Mouse (Mus musculus) lung, postnatal 36 days (tissue): Measurements from ENCODE around the gene C2cd2l.
"Not testable (repeated sequence)": the region's sequence is repeated elsewhere in the genome, so short reads cannot be mapped to it uniquely, and the experiment has no call there.

Source experiments
- DNase-seq: peaks from one replicate; pipeline ENCODE4 v3.0.0; 2022; ENCODE audit warnings: mixed read lengths

Gene C2cd2l

DNA sequence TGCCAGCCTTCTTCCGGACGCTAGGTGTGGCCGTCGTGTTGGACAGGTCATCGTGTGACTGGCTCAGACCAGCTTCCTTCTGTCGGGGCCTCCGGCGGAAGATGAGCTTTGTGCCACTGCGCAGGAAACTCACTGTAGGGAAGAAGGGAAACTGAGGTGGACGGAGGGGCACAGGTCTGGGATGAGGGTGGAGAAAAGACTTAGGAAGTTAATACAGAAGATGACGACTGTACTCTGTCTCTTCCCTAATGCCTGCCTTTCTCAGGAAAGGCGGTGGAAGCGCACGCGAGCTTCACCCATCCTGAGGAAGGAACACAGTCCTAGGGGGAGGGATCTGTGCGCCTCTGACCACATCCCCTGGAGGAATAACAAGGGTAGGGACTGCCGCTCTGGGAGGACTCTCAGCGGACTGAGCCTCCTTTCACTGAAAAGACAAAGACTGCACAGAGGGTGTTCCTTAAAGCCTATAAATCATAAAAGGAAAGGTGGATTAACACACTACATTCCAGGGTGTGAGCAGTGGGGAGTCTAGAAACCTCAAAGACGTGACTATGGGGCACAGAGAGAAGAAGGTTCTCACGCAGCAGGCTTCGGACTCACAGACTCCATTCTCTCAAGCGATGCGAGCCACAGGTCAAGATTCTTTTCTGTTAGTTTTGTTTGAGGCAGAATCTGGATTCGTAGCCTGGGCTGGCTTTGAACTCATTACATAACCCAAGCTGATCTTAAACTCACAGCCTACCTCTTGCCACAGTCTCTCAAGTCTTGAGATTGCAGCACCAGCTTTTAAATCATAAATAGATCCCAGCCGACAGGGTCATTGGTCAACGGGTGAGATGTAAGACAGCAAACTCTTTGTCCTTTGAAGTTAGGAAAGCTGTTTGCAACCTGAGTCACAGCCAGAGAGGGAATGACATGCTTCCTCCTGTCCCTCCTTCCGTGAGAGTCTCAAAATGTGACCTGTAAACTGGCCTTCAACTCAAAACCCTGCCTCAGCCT, 8.7 kb downstream of the C2cd2l start:
- peak; percentile 73 for DNase-seq

DNA sequence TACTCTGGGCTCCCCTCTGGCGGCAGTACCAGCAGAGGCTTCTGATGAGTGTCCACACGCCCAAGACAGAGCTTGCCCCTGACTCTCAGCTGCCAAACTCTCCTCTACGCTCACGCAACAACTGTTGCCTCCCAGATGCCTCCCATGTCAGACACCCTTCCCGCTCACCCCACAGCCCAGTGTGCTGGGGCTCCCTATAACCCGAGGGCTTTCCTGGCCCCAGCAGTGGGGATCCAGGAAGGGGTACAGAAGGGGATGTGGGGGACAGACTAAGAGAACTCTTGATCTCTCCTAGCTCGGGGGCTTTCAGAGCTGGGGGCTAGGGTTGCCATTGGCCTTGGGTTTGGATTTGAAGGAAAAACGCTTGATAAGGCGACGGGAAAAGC, 9.3 kb downstream of the C2cd2l start:
- DNase-seq = no peak

DNA sequence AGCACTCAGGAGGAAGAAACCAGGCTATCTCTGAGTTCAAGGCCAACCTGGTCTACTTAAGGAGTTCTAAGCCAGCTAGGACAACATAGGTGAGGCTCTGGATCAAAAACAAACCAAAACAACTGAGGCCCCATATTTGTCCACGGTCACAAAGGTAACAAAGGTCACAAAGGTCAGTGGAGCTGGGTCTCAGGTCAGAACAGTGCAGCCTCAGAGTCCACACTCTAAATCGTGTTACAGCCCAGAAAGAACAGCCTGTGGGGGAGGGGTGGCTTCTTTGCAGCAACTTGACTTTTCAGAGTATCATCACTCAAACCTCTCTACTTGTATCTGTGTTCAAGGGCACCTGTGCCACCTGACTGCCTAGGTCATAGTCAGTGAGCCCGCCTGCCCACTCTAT, 10.3 kb downstream of the C2cd2l start:
- no peak for DNase-seq

DNA sequence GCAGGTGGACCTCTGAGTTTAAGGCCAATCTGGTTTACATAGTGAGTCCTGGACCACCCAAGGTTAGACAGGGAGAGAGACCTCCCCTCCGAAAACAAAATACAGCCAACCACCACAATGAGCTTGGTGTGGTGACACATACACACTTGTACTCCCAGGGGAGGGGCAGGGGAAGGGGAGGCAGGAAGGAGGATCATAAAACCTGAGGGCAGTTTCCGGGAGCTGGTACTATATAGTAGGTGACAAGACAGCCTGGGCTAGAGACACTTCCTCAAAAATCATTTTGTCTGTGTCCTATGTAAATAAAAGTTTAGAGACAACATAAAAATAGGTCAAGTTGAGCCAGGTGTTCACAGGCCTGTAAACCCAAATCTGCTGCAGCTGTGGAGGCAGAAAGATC, 12.8 kb downstream of the C2cd2l start:
- no peak for DNase-seq

DNA sequence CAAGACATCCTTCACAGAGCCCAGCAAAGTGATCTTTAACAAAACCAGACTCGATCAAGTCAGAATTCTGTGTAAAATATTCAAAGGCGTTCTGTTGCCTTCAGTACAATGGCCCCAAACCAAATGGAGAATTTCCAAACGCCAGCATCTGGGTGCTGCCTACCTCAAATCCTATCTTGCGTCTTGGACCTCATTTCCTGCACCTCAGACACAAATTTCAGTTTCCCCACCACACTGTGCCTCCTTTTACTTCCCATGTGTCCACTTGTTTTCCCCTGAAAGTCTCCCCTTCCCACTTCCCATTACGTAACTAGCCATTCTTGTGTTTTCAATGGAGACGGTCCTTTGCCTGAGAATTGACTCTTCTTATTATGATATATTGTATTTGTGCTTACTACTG, 13.6 kb downstream of the C2cd2l start:
- no peak for DNase-seq

DNA sequence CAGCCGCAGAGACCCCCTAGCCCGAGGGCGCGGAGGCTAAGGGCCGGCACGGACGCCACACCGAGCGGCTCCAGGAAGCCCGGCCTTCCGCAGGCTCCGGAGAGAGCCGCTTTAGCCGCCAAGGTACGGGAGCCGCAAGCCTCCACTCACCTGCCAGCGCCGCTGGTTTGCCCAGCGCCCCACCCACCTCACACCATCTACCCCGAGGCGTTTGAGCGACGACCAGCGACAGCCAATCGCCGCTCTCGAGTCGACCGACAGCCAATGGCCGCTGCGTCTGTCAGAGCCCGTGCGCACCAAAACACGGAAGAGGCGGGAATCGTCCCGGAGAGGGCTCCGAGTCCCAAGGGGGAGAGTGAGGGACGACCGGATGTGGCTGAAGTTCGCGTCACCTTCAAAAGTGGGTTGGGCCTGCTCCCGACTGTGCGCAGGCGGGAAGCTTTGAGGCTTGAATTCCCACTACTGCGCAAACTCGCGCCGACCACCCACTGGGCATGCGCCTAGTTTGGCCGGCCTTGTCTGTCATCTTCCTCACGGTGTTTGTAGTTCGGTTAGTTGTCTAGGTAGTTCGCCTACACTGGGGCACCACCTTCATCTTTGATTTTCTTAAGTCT, 14.5 kb downstream of the C2cd2l start, which contains the start of gene Hinfp:
Hinfp (minus strand) TSS at position 206 of the 614 bp plus-strand sequence.
- DNase-seq = peak; percentile 99

DNA sequence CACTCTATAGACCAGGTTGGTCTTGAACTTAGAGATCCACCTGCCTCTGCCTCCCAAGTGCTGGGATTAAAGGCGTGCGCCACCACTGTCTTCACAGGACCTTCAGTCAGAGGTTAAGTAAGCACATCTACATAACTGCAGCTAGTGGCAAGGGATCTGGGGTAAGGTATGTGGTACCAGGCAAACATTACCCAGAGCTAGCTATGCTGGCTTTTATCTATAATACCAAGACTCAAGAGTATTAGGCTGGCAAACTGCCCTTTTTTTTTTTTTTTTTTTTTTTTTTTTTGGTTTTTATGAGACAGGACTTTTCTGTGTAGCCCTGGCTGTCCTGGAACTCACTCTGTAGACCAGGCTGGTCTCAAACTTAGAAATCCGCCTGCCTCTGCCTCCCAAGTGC, 20.1 kb downstream of the C2cd2l start:
- DNase-seq = not testable (repeated sequence)

DNA sequence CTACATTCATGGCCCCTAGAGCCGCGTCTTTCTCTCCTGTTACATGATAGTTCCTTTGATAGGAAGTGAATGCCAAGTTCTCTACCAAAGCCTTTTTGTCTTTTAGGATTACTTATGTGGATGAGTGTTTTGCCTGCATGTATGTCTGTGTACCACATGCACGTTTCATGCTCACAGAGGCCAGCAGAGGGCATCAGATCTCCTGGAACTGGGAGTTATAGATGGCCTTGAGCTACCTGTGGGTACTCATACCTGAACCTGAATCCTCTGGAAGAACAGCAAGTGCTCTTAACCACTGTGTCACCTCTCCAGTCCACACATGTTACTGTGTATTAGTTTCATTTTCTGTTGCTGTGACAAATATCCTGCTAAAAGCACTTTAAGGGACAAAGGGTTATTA, 27.6 kb downstream of the C2cd2l start:
- DNase-seq = peak; percentile 84

DNA sequence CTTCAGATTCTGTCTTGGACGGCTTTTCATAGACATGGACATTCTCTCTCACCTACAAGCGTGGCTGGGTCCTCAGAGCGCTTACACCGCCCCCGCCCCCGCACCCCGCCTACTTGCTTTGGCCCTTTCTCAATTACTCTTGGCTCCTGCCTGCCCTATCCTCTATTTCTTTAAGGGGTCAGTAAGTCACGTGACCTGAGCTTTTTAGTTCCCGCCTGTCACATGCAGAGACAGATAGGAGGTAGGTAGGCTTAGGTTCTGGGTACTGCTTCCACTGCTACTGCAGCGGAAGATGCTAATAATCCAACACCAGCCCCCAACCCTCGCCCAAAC, 31.2 kb downstream of the C2cd2l start:
- no peak for DNase-seq

DNA sequence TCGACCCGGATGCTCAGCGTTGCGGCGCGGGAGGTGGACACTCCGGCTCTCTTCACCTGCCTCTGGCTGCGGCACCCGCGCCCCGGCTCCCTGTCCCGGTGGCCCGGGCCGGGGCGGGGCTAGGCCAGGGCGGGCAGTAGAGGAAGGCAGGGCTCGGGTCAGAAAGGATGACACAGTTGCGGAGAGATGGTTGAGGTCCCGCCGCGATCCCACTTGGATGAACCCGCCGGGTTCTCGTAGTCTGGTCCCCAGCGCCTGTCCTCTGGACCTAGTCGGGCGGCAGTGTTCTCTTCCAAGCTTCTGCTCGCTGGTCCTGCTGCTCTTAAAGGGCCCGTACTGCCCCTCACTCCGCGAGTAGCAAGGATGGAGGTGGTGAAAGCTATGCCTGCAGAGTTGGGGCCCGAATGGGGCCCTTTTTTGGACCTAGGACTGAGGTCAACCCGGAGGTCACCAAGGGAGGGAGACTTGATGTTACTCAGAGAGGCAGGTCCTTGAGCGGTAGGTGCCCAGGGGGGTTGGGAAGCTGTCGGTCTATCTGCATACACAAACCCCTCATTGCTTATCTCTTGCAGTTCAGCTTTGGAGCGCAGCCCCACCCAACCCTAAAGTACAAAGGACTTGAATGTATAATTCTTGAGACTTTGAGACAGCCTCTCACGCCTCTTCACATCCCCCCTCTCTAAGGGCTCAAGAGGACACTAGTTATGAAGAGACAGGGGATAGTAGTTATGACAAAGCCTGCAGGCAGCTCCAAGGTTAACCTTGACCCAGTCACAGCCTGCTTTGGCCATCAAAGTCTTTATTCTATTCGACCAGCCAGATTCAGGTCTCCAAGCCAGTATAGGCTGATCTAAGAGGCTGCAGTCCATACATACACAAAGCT, 31.8 kb downstream of the C2cd2l start, which contains the start of gene Abcg4:
Abcg4 (minus strand) TSS at position 540 of the 883 bp plus-strand sequence.
- DNase-seq = no peak

DNA sequence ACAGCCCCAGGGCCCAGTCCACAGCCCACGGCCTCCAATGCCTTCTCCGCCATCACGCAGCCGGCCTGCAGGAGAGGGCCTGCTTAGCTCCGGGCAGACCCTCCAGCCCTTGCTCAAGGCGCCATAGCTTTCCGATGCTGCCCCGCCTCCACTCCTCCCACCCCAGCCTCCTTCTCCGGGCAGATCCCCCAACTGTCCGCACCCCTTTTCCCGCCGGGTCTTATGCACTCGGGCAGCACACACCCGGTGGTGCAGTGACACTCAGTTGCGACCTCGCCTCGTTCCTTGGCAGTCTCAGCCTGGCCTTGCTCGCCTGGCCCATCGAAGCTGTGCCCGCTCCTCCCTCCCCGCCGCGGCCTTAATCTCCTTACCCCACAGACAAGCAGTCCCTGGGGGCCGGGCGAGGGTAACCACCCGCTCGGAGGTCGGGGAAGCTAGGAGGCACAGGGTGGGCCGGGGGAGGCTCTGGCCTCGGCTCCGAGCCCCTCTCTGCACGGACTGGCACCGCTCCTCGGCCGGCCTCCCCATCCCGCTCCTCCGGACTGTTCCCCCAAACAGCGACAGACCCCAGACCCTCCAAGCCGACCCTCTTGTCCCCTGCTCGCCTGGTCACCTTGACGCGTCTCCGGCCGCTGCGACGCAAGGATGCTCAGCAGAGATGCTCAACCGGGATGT, 32.5 kb downstream of the C2cd2l start:
- no peak for DNase-seq

DNA sequence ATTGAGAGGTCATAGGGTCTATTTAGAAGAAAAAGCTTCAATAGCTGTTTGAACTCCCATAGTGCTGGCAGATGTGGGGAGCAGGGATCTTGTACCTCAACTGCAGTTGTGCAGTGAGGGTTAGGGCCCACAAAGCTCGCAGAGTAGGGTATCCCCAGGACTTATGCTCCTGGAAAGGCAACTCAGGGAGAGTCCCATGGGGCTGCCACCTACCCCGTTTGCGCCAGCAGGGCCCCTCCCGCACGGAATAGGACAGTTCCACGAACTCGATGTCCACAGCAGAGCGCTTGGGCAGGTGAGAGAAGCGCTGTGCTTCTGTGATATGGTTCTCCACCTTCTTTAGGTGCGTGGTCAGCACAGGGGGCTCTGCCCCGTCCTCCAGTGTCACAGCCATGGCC, 33.1 kb downstream of the C2cd2l start:
- no peak for DNase-seq

DNA sequence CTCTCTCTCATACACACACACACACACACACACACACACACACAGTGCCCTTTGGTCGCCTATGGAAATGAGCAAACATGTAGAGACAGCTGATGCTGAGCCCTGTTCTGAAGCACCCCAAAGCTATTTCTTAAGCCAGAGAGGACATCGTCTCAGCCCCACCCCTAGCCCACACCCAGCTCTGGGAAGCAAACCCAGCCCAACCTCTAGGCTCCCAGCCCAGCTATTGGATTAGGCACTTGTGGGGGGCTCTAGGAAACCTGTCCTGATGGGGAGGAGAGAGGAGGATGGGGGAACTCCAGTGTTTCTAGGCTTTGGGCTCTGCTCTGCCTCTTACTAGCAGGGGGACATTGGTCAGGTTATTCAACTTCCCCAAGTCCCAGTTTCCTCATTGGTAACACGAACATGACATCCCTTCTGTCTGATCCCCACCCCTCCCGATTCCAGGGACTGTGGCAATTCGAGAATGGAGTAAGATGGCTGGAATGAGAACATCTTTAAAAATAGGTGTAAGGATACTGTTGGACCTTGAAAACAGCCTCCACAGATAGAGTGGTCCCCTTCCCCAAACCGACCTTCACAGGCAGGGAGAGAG, 33.7 kb downstream of the C2cd2l start:
- no peak for DNase-seq

DNA sequence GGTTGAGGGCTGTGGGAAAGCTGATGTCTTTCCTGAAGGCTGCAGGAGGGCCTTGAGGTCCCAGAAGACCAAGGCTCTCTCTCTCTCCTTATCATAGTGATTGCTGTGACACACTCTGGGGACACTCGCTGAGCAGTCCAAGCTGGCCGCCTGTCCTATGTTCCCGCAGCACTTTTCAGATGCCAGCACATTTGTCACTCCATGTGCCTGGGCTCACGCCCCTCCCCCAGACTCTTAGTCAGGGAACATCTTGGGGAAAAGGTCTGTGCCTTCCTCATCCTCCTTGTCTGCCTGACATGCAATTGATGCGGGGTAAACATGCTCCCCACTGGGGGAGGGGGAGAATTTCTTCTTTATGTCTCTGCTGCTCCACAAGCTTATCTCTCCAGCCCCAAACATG, 36.9 kb downstream of the C2cd2l start:
- DNase-seq = no peak

DNA sequence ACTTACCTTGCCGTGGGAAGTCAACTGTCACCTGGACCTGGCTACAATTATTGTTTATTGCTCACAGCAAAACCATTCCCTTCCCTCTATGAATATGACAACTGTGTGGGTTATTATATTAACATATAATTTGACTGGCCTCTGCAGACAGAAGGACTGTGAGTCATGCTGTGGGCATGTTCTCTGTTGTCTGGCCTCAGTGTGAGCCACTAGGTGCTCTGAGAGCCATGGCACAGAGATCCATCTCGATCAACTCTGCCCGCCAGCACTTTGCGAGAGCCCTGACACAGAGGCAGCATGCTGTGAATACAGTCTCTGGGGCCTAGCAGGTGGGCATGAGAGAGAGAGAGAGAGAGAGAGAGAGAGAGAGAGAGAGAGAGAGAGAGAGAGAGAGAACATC, 50.1 kb downstream of the C2cd2l start:
- DNase-seq = no peak

DNA sequence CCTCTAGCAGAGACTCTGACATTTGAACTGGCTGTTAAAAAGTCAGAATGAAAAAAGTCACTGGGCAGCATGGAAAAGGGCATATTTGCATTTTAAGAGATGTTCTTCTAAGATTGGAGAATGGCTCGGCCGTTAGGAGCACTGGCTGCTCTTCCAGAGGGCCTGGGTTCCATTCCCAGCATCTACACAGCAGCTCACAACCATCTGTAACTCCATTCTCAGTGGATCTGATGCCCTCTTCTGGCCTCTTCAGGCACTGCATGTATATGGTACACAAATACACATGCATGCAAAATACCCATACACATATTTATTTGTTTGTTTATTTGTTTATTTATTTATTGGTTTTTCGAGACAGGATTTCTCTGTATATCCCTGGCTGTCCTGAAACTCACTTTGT, 51.0 kb downstream of the C2cd2l start:
- DNase-seq = peak; percentile 73

DNA sequence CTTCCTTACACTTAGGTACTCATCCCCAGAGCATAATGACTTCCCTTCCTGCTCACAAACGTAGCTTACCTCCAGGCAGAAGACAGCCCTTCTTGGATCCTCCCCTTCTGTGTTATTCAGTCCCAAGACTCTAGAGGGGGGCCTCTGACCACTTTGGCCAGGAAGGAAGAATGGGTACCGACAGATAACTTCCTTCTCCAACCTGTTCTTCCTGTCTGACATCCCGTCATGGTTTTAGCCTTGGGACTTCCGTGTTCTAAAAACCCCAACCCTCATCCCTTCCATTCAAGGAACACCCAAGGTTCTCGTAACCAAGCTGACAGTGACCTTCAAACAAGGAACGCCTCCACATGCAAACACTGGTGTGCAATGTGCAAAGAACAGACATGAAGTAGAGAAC, 51.7 kb downstream of the C2cd2l start, which contains the start of gene Nlrx1:
Nlrx1 (minus strand) TSS at position 168 of the 400 bp plus-strand sequence.
- peak; percentile 55 for DNase-seq

DNA sequence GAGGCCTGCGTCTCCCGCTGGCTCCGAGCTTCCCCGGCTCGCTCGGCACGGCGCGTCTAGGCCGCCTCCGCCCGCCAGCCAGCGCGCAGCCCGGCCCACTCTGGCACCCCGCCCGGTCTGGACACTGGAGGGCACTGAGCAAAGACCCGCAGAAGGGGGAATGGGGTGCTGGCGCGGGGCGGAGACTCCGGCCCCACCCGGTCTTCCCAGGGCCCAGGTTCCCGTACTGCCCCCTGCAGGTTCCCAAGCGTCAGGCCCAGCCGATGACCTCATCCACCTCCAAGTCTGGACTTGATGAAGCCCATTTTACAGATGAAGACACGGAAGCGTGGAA, 52.1 kb downstream of the C2cd2l start:
- peak; percentile 93 for DNase-seq

DNA sequence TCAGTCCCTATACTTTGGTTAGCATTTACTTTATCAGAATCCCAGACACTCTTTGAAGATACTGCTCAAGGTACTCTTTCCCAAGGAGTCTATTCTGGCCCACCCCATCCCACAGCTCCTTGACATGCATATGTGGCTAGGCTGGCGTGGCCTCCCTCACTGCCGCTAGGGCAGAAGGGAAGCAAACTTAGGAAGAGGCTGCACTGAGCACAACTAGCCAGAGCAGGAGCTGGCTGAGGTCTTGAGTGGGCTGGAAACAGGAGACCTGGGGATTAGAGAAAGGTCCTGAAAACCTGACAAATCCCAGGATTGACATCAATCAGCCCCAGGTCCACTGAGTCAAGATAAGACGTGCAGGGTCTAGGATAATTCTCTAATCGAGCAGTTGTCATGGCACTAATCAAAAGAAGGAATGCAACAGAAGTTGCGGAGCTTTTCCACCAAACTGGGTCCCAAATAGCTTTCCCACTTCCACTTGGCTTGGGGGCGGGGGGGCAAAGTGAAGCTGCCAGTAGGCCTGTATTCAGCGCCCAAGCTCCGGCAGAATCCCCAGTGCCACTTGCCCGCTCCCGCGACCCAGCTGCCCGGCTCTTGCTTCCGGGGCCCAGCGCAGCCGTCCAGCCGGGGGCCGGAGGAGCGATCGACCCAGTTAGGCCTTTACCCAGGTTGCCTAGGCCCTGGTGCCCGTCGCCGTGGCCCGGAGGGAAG, 52.6 kb downstream of the C2cd2l start:
- peak; percentile 39 for DNase-seq

DNA sequence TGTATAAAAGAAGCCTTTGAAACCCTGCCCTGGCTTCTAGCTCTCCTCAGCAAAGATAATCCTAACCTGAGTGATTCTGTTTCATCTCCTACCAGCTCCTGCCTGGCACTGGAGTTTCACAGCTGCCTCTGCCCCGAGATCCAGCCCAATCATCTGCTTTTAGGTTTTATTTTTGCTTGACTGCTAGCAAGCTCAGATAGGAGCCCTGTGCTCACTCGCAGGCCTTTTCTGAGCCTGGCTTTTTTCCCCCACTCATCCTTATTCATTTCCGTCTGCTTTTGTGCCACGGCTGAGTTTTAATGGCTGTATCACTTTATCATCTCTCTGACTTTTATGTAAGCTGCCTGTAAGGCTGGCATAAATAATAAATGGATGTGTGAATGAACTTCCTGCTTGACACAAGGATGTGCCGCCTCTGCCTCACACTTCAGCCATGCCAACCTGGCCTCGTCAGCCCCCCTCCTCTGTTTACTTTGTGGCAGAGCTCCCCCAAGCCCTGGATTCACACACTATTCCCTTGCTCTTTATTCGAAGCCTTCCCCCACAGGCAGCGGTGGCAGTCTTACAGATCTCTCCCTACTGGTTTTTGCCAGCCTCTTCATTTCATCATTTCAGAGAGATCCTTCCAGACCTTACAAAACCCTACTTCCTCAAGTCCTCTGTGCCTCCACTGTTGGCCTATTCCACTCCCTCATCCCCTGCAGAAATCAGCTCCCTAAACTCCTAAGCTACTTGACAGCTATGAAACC, 53.4 kb downstream of the C2cd2l start:
- peak; percentile 17 for DNase-seq

DNA sequence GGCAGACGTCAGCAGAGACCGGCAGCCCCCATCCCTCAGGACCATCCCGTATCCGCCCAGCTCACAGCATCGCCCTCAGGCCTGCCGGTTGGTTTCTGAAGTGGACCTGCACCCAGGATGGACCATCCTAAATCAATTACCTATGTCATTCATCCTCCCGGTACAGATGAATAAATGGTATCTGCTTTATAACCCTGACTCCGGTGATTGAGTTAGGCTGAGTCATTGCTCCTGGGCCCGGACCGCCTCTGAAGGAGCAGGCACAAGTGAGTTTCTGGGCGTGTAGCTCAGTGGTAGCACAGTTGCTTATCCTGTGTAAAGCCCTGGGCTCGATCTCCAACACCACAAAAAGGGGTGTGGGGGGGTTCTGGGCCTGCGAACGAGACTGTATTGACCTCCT, 58.7 kb downstream of the C2cd2l start:
- DNase-seq = no peak
